Mouse (Mus musculus): ENCODE data around the gene Ergic1. TPM values are rescaled to one million over a fixed set of nuclear protein-coding genes. Genes with fewer than 3 reads are reported as not detected.
A peak's percentile ranks its signal among the peaks of the same experiment; 100 is the strongest.

Ergic1 gene
- polyA plus RNA-seq, 1 experiment from 2014 or later = 91.2 TPM

GRCm38 (mm10) chr17:26551104-26551503, 10.2 kb upstream of the Ergic1 start:
- Histone ChIP-seq H3K4me2 (ENCODE audit: low read depth, low read length) (no peak overlapping the region), H3K9me3 (ENCODE audit: control insufficient read depth, low read length) (no peaks in the 10 kb centered on the region), H3K27ac (ENCODE audit: low read length) (no peak overlapping the region), H3K36me3 (ENCODE audit: control insufficient read depth, insufficient read depth, low read length) (no peaks in the 10 kb centered on the region), H3K4me3 (ENCODE audit: low read length) (no peak overlapping the region), H3K9ac (ENCODE audit: low read depth, low read length) (no peak overlapping the region), H3K27me3 (replicated peaks; ENCODE audit: control insufficient read depth, insufficient read depth, low read length) (no peaks in the 10 kb centered on the region), H3K4me1 (ENCODE audit: control insufficient read depth, insufficient read depth, low read length) (peaks cover 9% of the 10 kb centered on the region)
- WGBS = 82% methylated on average over 6 of the region's 6 CpGs
- no peak for ATAC-seq

DNA sequence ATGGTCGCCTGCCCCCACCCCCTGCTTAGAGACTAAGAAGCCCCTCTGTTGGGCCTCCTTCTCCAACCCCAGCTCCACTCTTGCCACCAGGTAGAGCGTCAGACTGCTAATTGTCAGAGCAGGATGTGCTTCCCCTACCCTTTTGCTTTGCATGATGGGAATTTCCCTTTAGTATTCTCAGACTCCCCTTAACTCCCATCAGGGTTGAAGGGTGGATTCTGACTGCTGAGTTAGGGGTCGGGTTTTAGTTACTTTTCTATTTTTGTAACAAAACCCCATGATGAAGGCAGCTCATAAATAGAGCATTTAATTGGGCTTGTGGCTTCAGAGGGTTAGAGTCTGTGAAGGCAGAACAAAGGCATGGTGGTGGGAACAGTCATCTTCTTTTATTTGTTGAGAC, 8.3 kb upstream of the Ergic1 start:
- Histone ChIP-seq H3K27me3 (replicated peaks; ENCODE audit: control insufficient read depth, insufficient read depth, low read length) (no peaks in the 10 kb centered on the region), H3K9ac (ENCODE audit: low read depth, low read length) (no peak overlapping the region), H3K27ac (ENCODE audit: low read length) (no peak overlapping the region), H3K4me1 (ENCODE audit: control insufficient read depth, insufficient read depth, low read length) (peaks cover 9% of the 10 kb centered on the region), H3K4me3 (ENCODE audit: low read length) (no peak overlapping the region), H3K4me2 (ENCODE audit: low read depth, low read length) (no peak overlapping the region), H3K9me3 (ENCODE audit: control insufficient read depth, low read length) (no peaks in the 10 kb centered on the region), H3K36me3 (ENCODE audit: control insufficient read depth, insufficient read depth, low read length) (no peaks in the 10 kb centered on the region)
- ATAC-seq = no peak
- WGBS = 72% methylated on average over 3 of the region's 3 CpGs

- Histone ChIP-seq H3K4me3 (ENCODE audit: low read length) (peak overlapping the region; percentile 80), H3K4me1 (ENCODE audit: control insufficient read depth, insufficient read depth, low read length) (peaks cover 23% of the 10 kb centered on the region), H3K9me3 (ENCODE audit: control insufficient read depth, low read length) (no peaks in the 10 kb centered on the region), H3K27me3 (replicated peaks; ENCODE audit: control insufficient read depth, insufficient read depth, low read length) (no peaks in the 10 kb centered on the region), H3K27ac (ENCODE audit: low read length) (peak overlapping the region; percentile 68), H3K4me2 (ENCODE audit: low read depth, low read length) (peak overlapping the region; percentile 91), H3K9ac (ENCODE audit: low read depth, low read length) (peak overlapping the region; percentile 83), H3K36me3 (ENCODE audit: control insufficient read depth, insufficient read depth, low read length) (no peaks in the 10 kb centered on the region)
- WGBS = 36% methylated on average over 9 of the region's 9 CpGs
- ATAC-seq = peak; percentile 1; the same call in 1 of the 2 replicates
Observed at GRCm38 (mm10) chr17:26560526-26561289, 581 bp upstream of the Ergic1 start.

- Histone ChIP-seq H3K9me3 (ENCODE audit: control insufficient read depth, low read length) (no peaks in the 10 kb centered on the region), H3K4me3 (ENCODE audit: low read length) (peak within 1 kb of the TSS; percentile 80), H3K27ac (ENCODE audit: low read length) (peak within 1 kb of the TSS; percentile 68), H3K4me2 (ENCODE audit: low read depth, low read length) (peak within 1 kb of the TSS; percentile 91), H3K9ac (ENCODE audit: low read depth, low read length) (peak within 1 kb of the TSS; percentile 83), H3K27me3 (replicated peaks; ENCODE audit: control insufficient read depth, insufficient read depth, low read length) (no peaks in the 10 kb centered on the region), H3K4me1 (ENCODE audit: control insufficient read depth, insufficient read depth, low read length) (peaks cover 23% of the 10 kb centered on the region), H3K36me3 (ENCODE audit: control insufficient read depth, insufficient read depth, low read length) (0 out of 2 replicates have a peak, but pooled peaks cover 6% of the 10 kb centered on the region)
- ATAC-seq = peak; percentile 80
- under 1% methylated on average over 25 of the region's 25 CpGs for WGBS
Observed at GRCm38 (mm10) chr17:26561651-26562181, 427 bp downstream of the Ergic1 start, which contains the start of gene Dusp1. Gene Dusp1, minus strand, starts transcription at chr17:26562128.

GRCm38 (mm10) chr17:26562292-26562691, 1.0 kb downstream of the Ergic1 start:
- 0 out of 2 replicates have a peak, but pooled peaks cover 6% of the 10 kb centered on the region for H3K36me3 ChIP-seq (ENCODE audit: control insufficient read depth, insufficient read depth, low read length)
- H3K4me2 ChIP-seq (ENCODE audit: low read depth, low read length) = peak overlapping the region; percentile 91
- no peak for ATAC-seq

GRCm38 (mm10) chr17:26563476-26563875, 2.2 kb downstream of the Ergic1 start:
- Histone ChIP-seq H3K27ac (ENCODE audit: low read length) (no peak overlapping the region), H3K4me2 (ENCODE audit: low read depth, low read length) (no peak overlapping the region), H3K9me3 (ENCODE audit: control insufficient read depth, low read length) (no peaks in the 10 kb centered on the region), H3K4me3 (ENCODE audit: low read length) (no peak overlapping the region), H3K27me3 (replicated peaks; ENCODE audit: control insufficient read depth, insufficient read depth, low read length) (no peaks in the 10 kb centered on the region), H3K36me3 (ENCODE audit: control insufficient read depth, insufficient read depth, low read length) (peaks cover 9% of the 10 kb centered on the region), H3K4me1 (ENCODE audit: control insufficient read depth, insufficient read depth, low read length) (peaks cover 30% of the 10 kb centered on the region), H3K9ac (ENCODE audit: low read depth, low read length) (no peak overlapping the region)
- WGBS = 87% methylated on average over 6 of the region's 6 CpGs
- no peak for ATAC-seq

More at GRCm38 (mm10) chr17:26562292-26562691, 1.0 kb downstream of the Ergic1 start:
- no peaks in the 10 kb centered on the region for H3K9me3 ChIP-seq (ENCODE audit: control insufficient read depth, low read length)
- peaks cover 27% of the 10 kb centered on the region for H3K4me1 ChIP-seq (ENCODE audit: control insufficient read depth, insufficient read depth, low read length)
- peak overlapping the region; percentile 80 for H3K4me3 ChIP-seq (ENCODE audit: low read length)
- peak overlapping the region; percentile 83 for H3K9ac ChIP-seq (ENCODE audit: low read depth, low read length)
- 72% methylated on average over 4 of the region's 4 CpGs for WGBS
- H3K27ac ChIP-seq (ENCODE audit: low read length) = peak overlapping the region; percentile 39; the same call in 1 of the 2 replicates
- H3K27me3 ChIP-seq (replicated peaks; ENCODE audit: control insufficient read depth, insufficient read depth, low read length) = no peaks in the 10 kb centered on the region

DNA sequence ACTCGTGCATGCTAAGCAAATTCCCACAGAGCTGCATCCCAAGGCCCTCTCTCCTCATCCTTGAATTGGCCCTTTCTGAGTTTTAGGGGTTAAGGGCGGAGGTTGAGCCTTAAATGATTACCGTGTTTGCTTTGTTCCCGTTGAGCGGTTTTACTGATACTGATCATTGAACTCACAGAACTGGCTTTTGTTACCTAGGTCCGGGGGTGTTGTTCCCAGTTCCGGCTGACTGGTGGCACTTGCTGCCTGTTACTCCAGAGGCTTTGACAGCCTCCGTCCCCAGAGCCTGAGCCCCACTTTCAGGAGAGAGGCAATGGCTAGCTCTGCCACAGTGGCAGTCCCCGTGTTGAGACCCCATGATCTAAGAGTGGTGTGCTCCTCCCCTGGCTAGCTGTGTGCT, 3.1 kb downstream of the Ergic1 start:
- H3K9ac ChIP-seq (ENCODE audit: low read depth, low read length) = no peak overlapping the region; the same call in 1 of the 2 replicates
- H3K4me2 ChIP-seq (ENCODE audit: low read depth, low read length) = no peak overlapping the region
- ATAC-seq = 0 out of 2 replicates have a peak, but pooled peaks have one; percentile 8
- H3K27ac ChIP-seq (ENCODE audit: low read length) = peak overlapping the region; percentile 21; the same call in 1 of the 2 replicates
- no peaks in the 10 kb centered on the region for H3K9me3 ChIP-seq (ENCODE audit: control insufficient read depth, low read length)
- 56% methylated on average over 9 of the region's 9 CpGs for WGBS
- no peaks in the 10 kb centered on the region for H3K27me3 ChIP-seq (replicated peaks; ENCODE audit: control insufficient read depth, insufficient read depth, low read length)
- peaks cover 30% of the 10 kb centered on the region for H3K4me1 ChIP-seq (ENCODE audit: control insufficient read depth, insufficient read depth, low read length)
- peaks cover 10% of the 10 kb centered on the region for H3K36me3 ChIP-seq (ENCODE audit: control insufficient read depth, insufficient read depth, low read length)
- H3K4me3 ChIP-seq (ENCODE audit: low read length) = no peak overlapping the region

GRCm38 (mm10) chr17:26567142-26567817, 6.0 kb downstream of the Ergic1 start:
- Histone ChIP-seq H3K9me3 (ENCODE audit: control insufficient read depth, low read length) (no peaks in the 10 kb centered on the region), H3K4me3 (ENCODE audit: low read length) (no peak overlapping the region), H3K36me3 (ENCODE audit: control insufficient read depth, insufficient read depth, low read length) (peaks cover 10% of the 10 kb centered on the region), H3K27ac (ENCODE audit: low read length) (peak overlapping the region; percentile 34), H3K27me3 (replicated peaks; ENCODE audit: control insufficient read depth, insufficient read depth, low read length) (no peaks in the 10 kb centered on the region), H3K4me2 (ENCODE audit: low read depth, low read length) (no peak overlapping the region), H3K4me1 (ENCODE audit: control insufficient read depth, insufficient read depth, low read length) (peaks cover 36% of the 10 kb centered on the region), H3K9ac (ENCODE audit: low read depth, low read length) (peak overlapping the region; percentile 23; the same call in 1 of the 2 replicates)
- WGBS = 28% methylated on average over 8 of the region's 8 CpGs
- peak; percentile 32 for ATAC-seq

- WGBS = 89% methylated on average over 4 of the region's 4 CpGs
- Histone ChIP-seq H3K4me2 (ENCODE audit: low read depth, low read length) (no peak overlapping the region), H3K27me3 (replicated peaks; ENCODE audit: control insufficient read depth, insufficient read depth, low read length) (no peaks in the 10 kb centered on the region), H3K9me3 (ENCODE audit: control insufficient read depth, low read length) (no peaks in the 10 kb centered on the region), H3K4me1 (ENCODE audit: control insufficient read depth, insufficient read depth, low read length) (peaks cover 30% of the 10 kb centered on the region), H3K36me3 (ENCODE audit: control insufficient read depth, insufficient read depth, low read length) (peaks cover 10% of the 10 kb centered on the region), H3K9ac (ENCODE audit: low read depth, low read length) (no peak overlapping the region), H3K4me3 (ENCODE audit: low read length) (no peak overlapping the region), H3K27ac (ENCODE audit: low read length) (peak overlapping the region; percentile 34; the same call in 1 of the 2 replicates)
- no peak for ATAC-seq
Observed at GRCm38 (mm10) chr17:26567818-26568173, 6.5 kb downstream of the Ergic1 start.

Measured in intestine, embryonic 16.5 days (tissue).